Mouse (Mus musculus): ENCODE results near the gene 1700019D03Rik. TPM values are rescaled to one million over a fixed set of nuclear protein-coding genes. Genes with fewer than 3 reads are reported as not detected.
"Not testable (repeated sequence)": the region's sequence is repeated elsewhere in the genome, so short reads cannot be mapped to it uniquely, and the experiment has no call there.

1700019D03Rik gene
- polyA plus RNA-seq, 1 experiment from 2014 or later = 5.5 TPM

DNA sequence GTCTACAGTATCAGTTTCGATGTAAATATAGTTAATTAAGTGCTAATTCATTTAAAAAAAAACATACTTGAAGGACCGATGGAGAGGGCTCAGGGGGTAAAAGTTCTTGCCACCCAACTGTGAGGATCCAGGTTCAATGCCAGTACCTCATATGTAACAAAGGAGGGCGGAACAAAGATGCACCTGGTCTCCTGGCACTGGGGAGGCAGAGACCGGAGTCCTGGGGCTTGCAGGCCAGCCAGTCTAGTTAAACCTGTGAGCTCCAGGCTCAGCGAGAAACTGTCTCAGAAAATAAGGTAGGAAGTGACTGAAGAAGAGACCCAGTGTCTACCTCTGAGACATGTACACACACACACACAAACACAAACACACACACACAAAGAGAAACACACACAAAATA is 72.1 kb downstream of the 1700019D03Rik start:
- H3K4me3 ChIP-seq (ENCODE audit: low read depth, low read length) = no peak overlapping the region
- ATAC-seq = no peak
- H3K27me3 ChIP-seq (ENCODE audit: control insufficient read depth, insufficient read depth, low read depth, low read length) = no peaks in the 10 kb centered on the region
- no peaks in the 10 kb centered on the region for H3K9me3 ChIP-seq (replicated peaks; ENCODE audit: control insufficient read depth, low read length, poor library complexity, severe bottlenecking)
- no peak overlapping the region for H3K9ac ChIP-seq (ENCODE audit: low read depth, low read length)
- H3K4me1 ChIP-seq (ENCODE audit: control insufficient read depth, insufficient read depth, low read length) = peaks cover 9% of the 10 kb centered on the region
- H3K36me3 ChIP-seq (ENCODE audit: control insufficient read depth, insufficient read depth, low read length) = no peaks in the 10 kb centered on the region
- no peak overlapping the region for H3K27ac ChIP-seq (ENCODE audit: low read length)
- 84% methylated on average over 5 of the region's 5 CpGs for WGBS
- no peak overlapping the region for H3K4me2 ChIP-seq (ENCODE audit: low read length)

DNA sequence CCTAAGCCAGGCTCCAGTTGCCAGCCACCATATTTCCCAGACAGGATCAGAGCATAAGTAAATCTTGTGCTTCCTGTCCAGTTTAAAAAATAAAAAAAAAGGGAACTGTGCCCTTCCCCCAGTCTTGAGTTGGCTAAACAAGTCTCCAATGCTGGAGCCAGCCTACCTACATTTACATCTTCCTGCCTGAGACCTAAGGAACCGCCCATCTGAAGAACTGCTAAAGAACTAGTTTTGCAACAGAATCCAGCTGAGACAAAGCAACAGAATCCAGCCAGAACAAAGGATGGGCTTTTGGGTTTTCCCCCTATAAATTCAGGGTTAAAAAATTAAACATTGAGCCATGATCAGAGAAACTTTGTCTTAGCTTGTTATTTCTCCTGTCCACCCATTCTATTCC is 81.0 kb downstream of the 1700019D03Rik start:
- ATAC-seq = no peak
- no peak overlapping the region for H3K4me3 ChIP-seq (ENCODE audit: low read depth, low read length)
- 100% methylated on average over 1 of the region's 1 CpGs for WGBS
- H3K9ac ChIP-seq (ENCODE audit: low read depth, low read length) = no peak overlapping the region
- no peaks in the 10 kb centered on the region for H3K4me1 ChIP-seq (ENCODE audit: control insufficient read depth, insufficient read depth, low read length)
- H3K9me3 ChIP-seq (replicated peaks; ENCODE audit: control insufficient read depth, low read length, poor library complexity, severe bottlenecking) = peaks cover 5% of the 10 kb centered on the region; the same call in 1 of the 2 replicates
- H3K36me3 ChIP-seq (ENCODE audit: control insufficient read depth, insufficient read depth, low read length) = no peaks in the 10 kb centered on the region
- H3K27me3 ChIP-seq (ENCODE audit: control insufficient read depth, insufficient read depth, low read depth, low read length) = no peaks in the 10 kb centered on the region
- no peak overlapping the region for H3K4me2 ChIP-seq (ENCODE audit: low read length)
- no peak overlapping the region for H3K27ac ChIP-seq (ENCODE audit: low read length)

DNA sequence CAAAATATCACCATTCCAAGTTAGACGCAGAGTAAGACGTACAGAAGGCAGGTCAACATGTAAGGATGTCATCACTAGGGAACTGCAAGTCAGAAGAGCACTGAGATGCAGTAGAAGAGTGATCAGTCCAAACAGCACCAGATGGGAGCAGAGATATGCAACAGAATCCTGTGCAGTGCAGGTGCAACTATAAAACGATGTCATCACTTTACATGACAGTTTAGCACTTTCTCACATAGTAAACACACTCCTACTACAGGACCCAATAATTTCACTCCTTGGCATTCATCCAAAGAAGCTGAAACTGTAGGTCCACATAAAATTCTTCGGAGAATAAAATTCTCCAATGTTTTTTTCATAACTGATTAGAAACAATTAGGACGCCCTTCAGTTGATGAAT is 85.5 kb downstream of the 1700019D03Rik start:
- H3K9me3 ChIP-seq (replicated peaks; ENCODE audit: control insufficient read depth, low read length, poor library complexity, severe bottlenecking) = peaks cover 5% of the 10 kb centered on the region; the same call in 1 of the 2 replicates

DNA sequence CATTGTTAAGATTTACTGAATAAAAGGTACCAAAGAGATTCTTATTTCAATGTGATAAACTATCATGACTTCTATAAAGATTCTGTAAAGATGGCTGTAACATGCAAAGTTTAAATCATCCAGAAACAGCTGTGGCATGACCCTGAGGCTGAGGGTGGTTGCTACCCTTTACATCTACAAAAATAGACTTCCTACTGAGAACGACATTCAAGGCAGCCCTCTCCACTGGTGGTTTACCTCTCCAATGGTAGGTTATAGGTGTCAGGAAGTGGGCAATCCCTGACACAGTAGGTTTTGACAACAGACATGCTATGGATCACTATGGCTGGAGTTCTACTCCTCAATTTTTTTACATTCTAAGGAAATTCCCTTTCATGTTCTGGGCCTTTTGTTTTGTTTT is 95.5 kb downstream of the 1700019D03Rik start:
- no CpG with 5 or more reads among the region's 1 CpGs for WGBS
- not testable (repeated sequence) for H3K4me3 ChIP-seq (ENCODE audit: low read depth, low read length); H3K9me3 ChIP-seq (replicated peaks; ENCODE audit: control insufficient read depth, low read length, poor library complexity, severe bottlenecking); H3K4me2 ChIP-seq (ENCODE audit: low read length); H3K36me3 ChIP-seq (ENCODE audit: control insufficient read depth, insufficient read depth, low read length); H3K27ac ChIP-seq (ENCODE audit: low read length); H3K27me3 ChIP-seq (ENCODE audit: control insufficient read depth, insufficient read depth, low read depth, low read length); H3K4me1 ChIP-seq (ENCODE audit: control insufficient read depth, insufficient read depth, low read length); ATAC-seq; H3K9ac ChIP-seq (ENCODE audit: low read depth, low read length)

More for the DNA sequence above, 85.5 kb downstream of the 1700019D03Rik start:
- no peaks in the 10 kb centered on the region for H3K36me3 ChIP-seq (ENCODE audit: control insufficient read depth, insufficient read depth, low read length)
- H3K27me3 ChIP-seq (ENCODE audit: control insufficient read depth, insufficient read depth, low read depth, low read length) = no peaks in the 10 kb centered on the region
- H3K9ac ChIP-seq (ENCODE audit: low read depth, low read length) = no peak overlapping the region
- H3K4me3 ChIP-seq (ENCODE audit: low read depth, low read length) = no peak overlapping the region
- no peak overlapping the region for H3K27ac ChIP-seq (ENCODE audit: low read length)
- ATAC-seq = no peak
- no peaks in the 10 kb centered on the region for H3K4me1 ChIP-seq (ENCODE audit: control insufficient read depth, insufficient read depth, low read length)
- no peak overlapping the region for H3K4me2 ChIP-seq (ENCODE audit: low read length)
- WGBS = 93% methylated on average over 5 of the region's 5 CpGs

DNA sequence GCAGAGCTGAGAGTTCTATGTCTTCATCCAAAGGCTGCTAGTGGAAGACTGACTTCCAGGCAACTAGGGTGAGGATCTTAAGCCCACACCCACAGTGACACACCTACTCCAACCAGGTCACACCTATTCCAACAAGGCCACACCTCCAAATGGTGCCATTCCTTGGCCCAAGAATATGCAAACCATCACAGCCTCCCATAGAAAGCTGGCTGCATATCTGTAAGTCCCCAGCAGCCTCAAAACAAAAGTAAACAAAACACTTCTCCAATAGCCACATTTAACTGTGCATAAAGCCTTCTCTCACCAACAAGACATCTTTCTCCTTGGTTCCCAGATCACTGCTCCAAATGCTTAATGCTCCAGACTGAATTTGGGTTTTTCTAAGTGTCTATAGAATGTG is 101.1 kb downstream of the 1700019D03Rik start:
- not testable (repeated sequence) for H3K4me1 ChIP-seq (ENCODE audit: control insufficient read depth, insufficient read depth, low read length); H3K27ac ChIP-seq (ENCODE audit: low read length); H3K36me3 ChIP-seq (ENCODE audit: control insufficient read depth, insufficient read depth, low read length); ATAC-seq; H3K4me2 ChIP-seq (ENCODE audit: low read length); H3K9me3 ChIP-seq (replicated peaks; ENCODE audit: control insufficient read depth, low read length, poor library complexity, severe bottlenecking); H3K9ac ChIP-seq (ENCODE audit: low read depth, low read length); H3K27me3 ChIP-seq (ENCODE audit: control insufficient read depth, insufficient read depth, low read depth, low read length); H3K4me3 ChIP-seq (ENCODE audit: low read depth, low read length)

DNA sequence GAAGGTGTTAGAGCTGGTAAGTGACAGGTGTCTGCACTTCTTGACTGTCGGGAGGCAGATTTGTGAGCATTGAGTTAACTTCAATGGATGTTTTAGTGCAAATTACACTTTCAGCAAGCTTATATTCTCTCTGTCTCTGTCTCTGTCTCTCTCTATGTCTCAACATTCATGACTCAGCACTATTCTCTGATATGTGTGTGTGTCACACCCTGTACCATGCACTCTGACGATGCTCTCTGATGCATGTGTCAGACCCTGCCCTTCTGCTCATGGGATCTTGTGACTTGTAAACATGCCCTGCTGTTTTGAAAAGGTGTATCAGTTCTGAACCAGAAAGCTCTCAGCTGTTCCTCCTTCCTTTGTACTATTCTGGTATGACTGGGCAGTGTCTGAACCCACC is 103.3 kb downstream of the 1700019D03Rik start:
- Histone ChIP-seq H3K27me3 (ENCODE audit: control insufficient read depth, insufficient read depth, low read depth, low read length) (no peaks in the 10 kb centered on the region), H3K9ac (ENCODE audit: low read depth, low read length) (no peak overlapping the region), H3K4me3 (ENCODE audit: low read depth, low read length) (no peak overlapping the region), H3K9me3 (replicated peaks; ENCODE audit: control insufficient read depth, low read length, poor library complexity, severe bottlenecking) (no peaks in the 10 kb centered on the region), H3K4me2 (ENCODE audit: low read length) (no peak overlapping the region), H3K36me3 (ENCODE audit: control insufficient read depth, insufficient read depth, low read length) (no peaks in the 10 kb centered on the region), H3K4me1 (ENCODE audit: control insufficient read depth, insufficient read depth, low read length) (no peaks in the 10 kb centered on the region), H3K27ac (ENCODE audit: low read length) (no peak overlapping the region)
- ATAC-seq = no peak
- 90% methylated on average over 2 of the region's 2 CpGs for WGBS

DNA sequence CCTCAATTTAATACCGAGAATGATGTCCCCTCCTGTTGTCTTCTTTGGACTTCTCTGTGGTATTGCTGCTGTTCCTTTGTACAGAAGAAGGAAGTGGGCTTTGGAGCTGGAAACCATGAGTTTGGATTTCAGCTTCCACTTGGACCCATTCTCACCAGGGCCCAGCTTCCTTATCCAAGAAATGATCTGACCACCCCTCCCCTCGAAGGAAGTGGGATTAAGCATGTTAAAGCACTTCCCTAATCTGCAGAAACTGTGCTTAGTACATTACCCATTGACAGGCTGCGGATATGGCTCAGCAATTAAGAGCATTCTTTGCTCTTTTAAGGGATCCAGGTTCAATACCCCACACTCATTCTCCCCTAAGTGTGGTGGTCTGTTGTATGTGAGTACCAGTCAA is 110.2 kb downstream of the 1700019D03Rik start:
- no peaks in the 10 kb centered on the region for H3K36me3 ChIP-seq (ENCODE audit: control insufficient read depth, insufficient read depth, low read length)
- WGBS = 82% methylated on average over 3 of the region's 3 CpGs
- H3K27me3 ChIP-seq (ENCODE audit: control insufficient read depth, insufficient read depth, low read depth, low read length) = no peaks in the 10 kb centered on the region
- no peak overlapping the region for H3K9ac ChIP-seq (ENCODE audit: low read depth, low read length)
- H3K4me3 ChIP-seq (ENCODE audit: low read depth, low read length) = no peak overlapping the region
- H3K4me2 ChIP-seq (ENCODE audit: low read length) = no peak overlapping the region
- H3K9me3 ChIP-seq (replicated peaks; ENCODE audit: control insufficient read depth, low read length, poor library complexity, severe bottlenecking) = no peaks in the 10 kb centered on the region
- H3K4me1 ChIP-seq (ENCODE audit: control insufficient read depth, insufficient read depth, low read length) = no peaks in the 10 kb centered on the region
- ATAC-seq = no peak
- H3K27ac ChIP-seq (ENCODE audit: low read length) = no peak overlapping the region

DNA sequence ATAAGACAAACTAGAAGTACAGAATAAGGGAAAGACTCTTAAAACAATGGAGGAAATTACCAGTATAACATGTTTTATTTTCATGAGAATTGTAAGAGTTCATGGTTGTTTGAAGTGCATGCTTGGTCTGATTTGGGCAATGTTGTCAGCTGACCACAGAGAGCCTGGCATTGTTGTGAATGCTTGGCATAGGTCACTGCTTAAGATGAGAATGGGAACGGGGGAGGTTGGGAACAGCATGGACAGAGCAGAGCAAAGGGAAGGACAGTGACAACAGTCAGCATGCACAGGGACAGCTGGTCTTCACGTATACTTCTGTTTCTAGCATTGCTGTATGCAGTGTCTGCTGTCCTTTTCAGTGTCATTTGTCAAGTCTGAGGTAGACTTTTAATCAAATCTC is 135.8 kb downstream of the 1700019D03Rik start:
- no peak for ATAC-seq
- Histone ChIP-seq H3K4me1 (ENCODE audit: control insufficient read depth, insufficient read depth, low read length) (no peaks in the 10 kb centered on the region), H3K4me3 (ENCODE audit: low read depth, low read length) (no peak overlapping the region), H3K9me3 (replicated peaks; ENCODE audit: control insufficient read depth, low read length, poor library complexity, severe bottlenecking) (peaks cover 3% of the 10 kb centered on the region), H3K27me3 (ENCODE audit: control insufficient read depth, insufficient read depth, low read depth, low read length) (no peaks in the 10 kb centered on the region), H3K9ac (ENCODE audit: low read depth, low read length) (no peak overlapping the region), H3K36me3 (ENCODE audit: control insufficient read depth, insufficient read depth, low read length) (peaks cover 6% of the 10 kb centered on the region), H3K4me2 (ENCODE audit: low read length) (no peak overlapping the region), H3K27ac (ENCODE audit: low read length) (no peak overlapping the region)
- 91% methylated on average over 2 of the region's 2 CpGs for WGBS
